Mouse (Mus musculus) testis, adult 2 months (tissue): ENCODE results near the gene Arhgap45. TPM values are rescaled to one million over a fixed set of nuclear protein-coding genes. Genes with fewer than 3 reads are reported as not detected.
"Not testable (repeated sequence)": the region's sequence is repeated elsewhere in the genome, so short reads cannot be mapped to it uniquely, and the experiment has no call there.

Source experiments
- H3K27ac ChIP-seq: fragments of 200-500 bp; 2 replicates; pipeline ENCODE4 v1.5.1; 2012; ENCODE audit warnings: low read depth, low read length; ENCODE audit not compliant: control insufficient read depth, insufficient read depth
- H3K27me3 ChIP-seq: fragments of 200-500 bp; 2 replicates; pipeline ENCODE4 v1.6.1; 2012; ENCODE audit warnings: mild to moderate bottlenecking, low read length, moderate library complexity; ENCODE audit not compliant: control insufficient read depth, insufficient read depth
- H3K36me3 ChIP-seq: fragments of 200-500 bp; 2 replicates; pipeline ENCODE4 v1.6.1; 2012; ENCODE audit warnings: mild to moderate bottlenecking, low read length; ENCODE audit not compliant: control insufficient read depth, insufficient read depth
- H3K4me1 ChIP-seq: fragments of 200-500 bp; 2 replicates; pipeline ENCODE4 v1.6.1; 2012; ENCODE audit warnings: low read length; ENCODE audit not compliant: control insufficient read depth, insufficient read depth
- H3K4me3 ChIP-seq: fragments of 200-500 bp; 2 replicates; pipeline ENCODE4 v1.5.1; 2012; ENCODE audit warnings: low read depth, mild to moderate bottlenecking, low read length, moderate library complexity, mixed read lengths; ENCODE audit not compliant: control insufficient read depth
- CTCF ChIP-seq: fragments of 200-500 bp; IDR thresholded peaks from 2 replicates; pipeline ENCODE4 v1.5.1; 2012; ENCODE audit warnings: low read depth, mild to moderate bottlenecking, inconsistent platforms, low read length, moderate library complexity; ENCODE audit not compliant: control insufficient read depth, insufficient read depth, insufficient replicate concordance
- POLR2A ChIP-seq: fragments of 200-500 bp; IDR thresholded peaks from 2 replicates; pipeline ENCODE4 v1.6.1; 2012; ENCODE audit warnings: low read depth, mild to moderate bottlenecking, inconsistent platforms, low read length, moderate library complexity; ENCODE audit not compliant: control insufficient read depth
- polyA plus RNA-seq: library from polyadenylated mRNA; depleted of rRNA; stranded (reverse); fragments of >200 nt; gene quantifications from 2 replicates; pipeline ENCODE4 v1.2.3, GENCODE M21; 2012

Gene Arhgap45
- polyA plus RNA-seq, 1 experiment, result 2.1 TPM

- no peaks in the 10 kb centered on the region for H3K27me3 ChIP-seq
- H3K36me3 ChIP-seq, result no peaks in the 10 kb centered on the region
- H3K4me3 ChIP-seq, result no peak overlapping the region
- H3K27ac ChIP-seq, result no peak overlapping the region
- TF ChIP-seq POLR2A, result no peak
- no peak for TF ChIP-seq CTCF
- H3K4me1 ChIP-seq, result no peaks in the 10 kb centered on the region; the same call in 1 of the 2 replicates
These were observed 27.6 kb downstream of the Arhgap45 start for GRCm38 (mm10) chr10:80044087-80044486.

GRCm38 (mm10) chr10:80045364-80045763 lies 28.9 kb downstream of the Arhgap45 start:
- H3K27me3 ChIP-seq, H3K27ac ChIP-seq, H3K4me1 ChIP-seq, H3K4me3 ChIP-seq, H3K36me3 ChIP-seq: not testable (repeated sequence)

- TF ChIP-seq CTCF (no peak), POLR2A (no peak)
- Histone ChIP-seq H3K4me1 (peaks cover 5% of the 10 kb centered on the region), H3K27ac (no peak overlapping the region), H3K36me3 (no peaks in the 10 kb centered on the region), H3K27me3 (no peaks in the 10 kb centered on the region), H3K4me3 (no peak overlapping the region)
These were observed 29.3 kb downstream of the Arhgap45 start for GRCm38 (mm10) chr10:80045766-80046165.

- H3K27ac ChIP-seq, result no peak within 1 kb of the TSS
- H3K27me3 ChIP-seq, result no peaks in the 10 kb centered on the region
- H3K36me3 ChIP-seq, result no peaks in the 10 kb centered on the region
- peaks cover 10% of the 10 kb centered on the region for H3K4me1 ChIP-seq
- no peak within 1 kb of the TSS for H3K4me3 ChIP-seq
- TF ChIP-seq POLR2A, result no peak
- TF ChIP-seq CTCF, result no peak
These were observed 30.6 kb downstream of the Arhgap45 start, which contains the start of gene Gpx4 for GRCm38 (mm10) chr10:80047041-80047565. Gene Gpx4, plus strand, starts transcription at chr10:80047166.

- Histone ChIP-seq H3K27me3 (no peaks in the 10 kb centered on the region), H3K36me3 (no peaks in the 10 kb centered on the region), H3K4me1 (peaks cover 12% of the 10 kb centered on the region), H3K4me3 (no peak overlapping the region), H3K27ac (peak overlapping the region; percentile 69)
- TF ChIP-seq POLR2A, result peak; percentile 39; the same call in 1 of the 2 replicates
- no peak for TF ChIP-seq CTCF
These were observed 31.9 kb downstream of the Arhgap45 start for GRCm38 (mm10) chr10:80048396-80048795.

GRCm38 (mm10) chr10:80048834-80049233 lies 32.4 kb downstream of the Arhgap45 start:
- Histone ChIP-seq H3K36me3 (no peaks in the 10 kb centered on the region), H3K27me3 (no peaks in the 10 kb centered on the region), H3K27ac (peak overlapping the region; percentile 69), H3K4me3 (no peak overlapping the region), H3K4me1 (peaks cover 12% of the 10 kb centered on the region)
- TF ChIP-seq POLR2A (no peak), CTCF (no peak)

- Histone ChIP-seq H3K4me3 (peak overlapping the region; percentile 5; the same call in 1 of the 2 replicates), H3K27ac (peak overlapping the region; percentile 39), H3K4me1 (peaks cover 12% of the 10 kb centered on the region), H3K36me3 (no peaks in the 10 kb centered on the region; the same call in 1 of the 2 replicates), H3K27me3 (no peaks in the 10 kb centered on the region)
- no peak for TF ChIP-seq POLR2A
- no peak for TF ChIP-seq CTCF
These were observed 33.8 kb downstream of the Arhgap45 start for GRCm38 (mm10) chr10:80050244-80050643.

GRCm38 (mm10) chr10:80050885-80051617 lies 34.6 kb downstream of the Arhgap45 start:
- Histone ChIP-seq H3K36me3 (no peaks in the 10 kb centered on the region; the same call in 1 of the 2 replicates), H3K27ac (no peak overlapping the region; the same call in 1 of the 2 replicates), H3K27me3 (no peaks in the 10 kb centered on the region), H3K4me3 (peak overlapping the region; percentile 55), H3K4me1 (peaks cover 15% of the 10 kb centered on the region)
- TF ChIP-seq CTCF (no peak), POLR2A (no peak)
